Mouse (Mus musculus) limb, embryonic 14.5 days (tissue): ENCODE measurements around the gene Popdc3. TPM values are rescaled to one million over a fixed set of nuclear protein-coding genes. Genes with fewer than 3 reads are reported as not detected.

Source experiments
- ATAC-seq: fragments of 200-750 bp; cut with Nextera tagmentation; 2 replicates; pipeline ENCODE4 v1.8.0; 2017; ENCODE audit warnings: low read depth, moderate number of reproducible peaks, moderate TSS enrichment; ENCODE audit not compliant: low FRiP score
- DNase-seq: peaks from one replicate; pipeline ENCODE4 v3.0.0-alpha.2; 2015; ENCODE audit warnings: low spot score
- H3K27ac ChIP-seq: fragments of 300-500 bp; sonication (generic); replicated peaks from 2 replicates; pipeline ENCODE4 v1.5.1; 2014; ENCODE audit warnings: low read depth, mild to moderate bottlenecking, low read length, moderate library complexity, mixed read lengths
- H3K27me3 ChIP-seq: fragments of 300-500 bp; sonication (generic); 2 replicates; pipeline ENCODE4 v1.6.1; 2014; ENCODE audit warnings: low read length, mixed read lengths; ENCODE audit not compliant: control insufficient read depth, insufficient read depth
- H3K36me3 ChIP-seq: fragments of 300-500 bp; sonication (generic); 2 replicates; pipeline ENCODE4 v1.6.1; 2014; ENCODE audit warnings: mild to moderate bottlenecking, low read length, moderate library complexity, mixed read lengths; ENCODE audit not compliant: control insufficient read depth, insufficient read depth
- H3K4me1 ChIP-seq: fragments of 300-500 bp; sonication (generic); 2 replicates; pipeline ENCODE4 v1.6.1; 2014; ENCODE audit warnings: antibody characterized with exemption, low read length, mixed read lengths; ENCODE audit not compliant: control insufficient read depth, insufficient read depth
- H3K4me2 ChIP-seq: fragments of 300-500 bp; sonication (generic); replicated peaks from 2 replicates; pipeline ENCODE4 v1.6.1; 2014; ENCODE audit warnings: low read depth, mild to moderate bottlenecking, low read length, moderate library complexity; ENCODE audit not compliant: severe bottlenecking
- H3K4me3 ChIP-seq: fragments of 300-500 bp; sonication (generic); replicated peaks from 2 replicates; pipeline ENCODE4 v1.5.1; 2014; ENCODE audit warnings: low read length
- H3K9ac ChIP-seq: fragments of 300-500 bp; sonication (generic); 2 replicates; pipeline ENCODE4 v1.6.1; 2014; ENCODE audit warnings: mild to moderate bottlenecking, low read depth, low read length, moderate library complexity; ENCODE audit not compliant: severe bottlenecking
- H3K9me3 ChIP-seq: fragments of 300-500 bp; sonication (generic); 2 replicates; pipeline ENCODE4 v1.6.1; 2016; ENCODE audit warnings: low read length; ENCODE audit not compliant: control insufficient read depth
- POLR2A ChIP-seq: fragments of 200-500 bp; IDR thresholded peaks from 2 replicates; pipeline ENCODE4 v1.8.0; 2012; ENCODE audit warnings: inconsistent platforms, mild to moderate bottlenecking, moderate library complexity, borderline replicate concordance; ENCODE audit not compliant: insufficient read depth, insufficient read length; ENCODE audit errors: extremely low read depth
- WGBS: fragments of 180-500 bp; shearing (Covaris S2); extraction: QIAGEN DNeasy Blood & Tissue Kit; methylation state at CpG from one replicate; pipeline ENCODE4 v1.1.7; 2014; 5-methylcytosine and 5-hydroxymethylcytosine counted together
- polyA plus RNA-seq, 2 experiments: library from polyadenylated mRNA; depleted of rRNA in 1 of 2; stranded (reverse) in 1 of 2; unstranded in 1 of 2; fragments of >200 nt; fragmentation: Nextera tagmentation in 1 of 2; extraction: Ambion mirVana in 1 of 2; gene quantifications; 2 replicates each; pipeline versions ENCODE4 v1.2.1 to v1.2.3; 2012 to 2014

The Popdc3 gene
- polyA plus RNA-seq, 2 experiments, result 1.9 to 2.5 TPM

GRCm38 (mm10) chr10:45180677-45181326 lies 2.9 kb downstream of the Popdc3 start:
- TF ChIP-seq POLR2A, result no peak
- Histone ChIP-seq H3K4me3 (no peak overlapping the region), H3K4me1 (no peaks in the 10 kb centered on the region), H3K27me3 (no peaks in the 10 kb centered on the region), H3K36me3 (no peaks in the 10 kb centered on the region), H3K4me2 (no peak overlapping the region), H3K9me3 (no peaks in the 10 kb centered on the region), H3K27ac (no peak overlapping the region), H3K9ac (no peak overlapping the region)
- 94% methylated on average over 4 of the region's 4 CpGs for WGBS
- no peak for ATAC-seq
- no peak for DNase-seq

GRCm38 (mm10) chr10:45181344-45181743 lies 3.4 kb downstream of the Popdc3 start:
- TF ChIP-seq POLR2A, result no peak
- WGBS, result 87% methylated on average over 3 of the region's 3 CpGs
- no peak for DNase-seq

GRCm38 (mm10) chr10:45185457-45185856 lies 7.6 kb downstream of the Popdc3 start:
- H3K36me3 ChIP-seq, result no peaks in the 10 kb centered on the region
- H3K9me3 ChIP-seq, result no peaks in the 10 kb centered on the region
- no peak overlapping the region for H3K4me3 ChIP-seq
- H3K4me2 ChIP-seq, result no peak overlapping the region
- no peak overlapping the region for H3K27ac ChIP-seq
- H3K4me1 ChIP-seq, result no peaks in the 10 kb centered on the region
- no peaks in the 10 kb centered on the region for H3K27me3 ChIP-seq
- DNase-seq (no peak), ATAC-seq (no peak)
- 84% methylated on average over 2 of the region's 2 CpGs for WGBS
- no peak for TF ChIP-seq POLR2A
- H3K9ac ChIP-seq, result no peak overlapping the region

More at GRCm38 (mm10) chr10:45181344-45181743, 3.4 kb downstream of the Popdc3 start:
- Histone ChIP-seq H3K27ac (no peak overlapping the region), H3K9ac (no peak overlapping the region), H3K36me3 (no peaks in the 10 kb centered on the region), H3K9me3 (no peaks in the 10 kb centered on the region), H3K4me2 (no peak overlapping the region), H3K4me3 (no peak overlapping the region), H3K27me3 (no peaks in the 10 kb centered on the region), H3K4me1 (no peaks in the 10 kb centered on the region)
- no peak for ATAC-seq

- Histone ChIP-seq H3K9me3 (no peaks in the 10 kb centered on the region), H3K4me2 (no peak overlapping the region), H3K36me3 (no peaks in the 10 kb centered on the region), H3K4me3 (no peak overlapping the region), H3K27ac (no peak overlapping the region), H3K9ac (no peak overlapping the region), H3K27me3 (no peaks in the 10 kb centered on the region), H3K4me1 (no peaks in the 10 kb centered on the region)
- TF ChIP-seq POLR2A, result no peak
- 38% methylated on average over 14 of the region's 14 CpGs for WGBS
- DNase-seq (no peak), ATAC-seq (peak; percentile 44)
Measured at GRCm38 (mm10) chr10:45193330-45194310, 15.7 kb downstream of the Popdc3 start.

GRCm38 (mm10) chr10:45194531-45194930 lies 16.6 kb downstream of the Popdc3 start:
- no peak for TF ChIP-seq POLR2A
- no peak overlapping the region for H3K4me2 ChIP-seq
- no peaks in the 10 kb centered on the region for H3K4me1 ChIP-seq
- H3K9me3 ChIP-seq, result no peaks in the 10 kb centered on the region
- DNase-seq (no peak), ATAC-seq (no peak)
- 87% methylated on average over 5 of the region's 5 CpGs for WGBS
- H3K27me3 ChIP-seq, result no peaks in the 10 kb centered on the region
- no peak overlapping the region for H3K4me3 ChIP-seq
- no peak overlapping the region for H3K9ac ChIP-seq
- no peaks in the 10 kb centered on the region for H3K36me3 ChIP-seq
- no peak overlapping the region for H3K27ac ChIP-seq
